Mouse (Mus musculus): ENCODE data around the gene Atp11a.
A peak's percentile ranks its signal among the peaks of the same experiment; 100 is the strongest.

Gene Atp11a

DNA sequence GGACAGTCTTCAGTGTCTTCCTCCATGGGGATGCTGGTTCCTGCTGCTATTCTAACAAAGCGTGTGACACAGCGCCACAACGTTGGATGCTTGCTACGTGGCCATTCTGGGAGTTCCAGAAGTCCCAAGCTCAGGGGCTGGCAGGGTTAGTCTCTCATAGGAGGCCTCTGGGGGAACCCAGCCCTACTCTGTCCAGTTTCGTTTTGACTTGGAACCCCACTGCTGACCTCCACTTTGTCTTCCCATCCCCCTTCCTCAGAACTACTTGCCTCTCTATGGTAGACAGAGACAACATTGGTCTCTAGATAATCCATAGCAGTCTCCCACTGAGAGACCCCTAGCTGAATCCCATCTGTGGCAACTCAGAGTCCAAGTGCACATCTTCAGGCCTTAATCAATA, 149.8 kb downstream of the Atp11a start:
- DNase-seq (ENCODE audit: low spot score) = no peak

DNA sequence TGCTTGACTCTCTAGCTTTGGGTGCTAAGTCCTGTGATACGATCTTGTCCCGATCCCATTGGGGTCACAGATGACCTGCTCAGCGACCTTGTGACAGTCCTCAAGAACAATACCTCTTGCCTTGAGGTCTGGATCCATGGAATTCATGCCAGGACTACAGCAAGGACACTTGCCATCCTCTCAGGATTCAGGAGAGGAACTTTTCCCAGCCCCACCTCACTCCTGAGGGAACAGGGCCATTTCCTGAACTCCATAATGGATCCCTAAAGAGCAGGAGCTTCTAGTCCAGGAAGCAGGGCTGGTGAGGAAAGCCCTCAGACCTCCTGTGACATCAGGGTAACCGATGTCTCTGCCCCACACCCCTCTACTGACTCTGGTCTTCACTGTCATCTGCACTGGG, 150.9 kb downstream of the Atp11a start:
- DNase-seq (ENCODE audit: low spot score) = no peak

DNA sequence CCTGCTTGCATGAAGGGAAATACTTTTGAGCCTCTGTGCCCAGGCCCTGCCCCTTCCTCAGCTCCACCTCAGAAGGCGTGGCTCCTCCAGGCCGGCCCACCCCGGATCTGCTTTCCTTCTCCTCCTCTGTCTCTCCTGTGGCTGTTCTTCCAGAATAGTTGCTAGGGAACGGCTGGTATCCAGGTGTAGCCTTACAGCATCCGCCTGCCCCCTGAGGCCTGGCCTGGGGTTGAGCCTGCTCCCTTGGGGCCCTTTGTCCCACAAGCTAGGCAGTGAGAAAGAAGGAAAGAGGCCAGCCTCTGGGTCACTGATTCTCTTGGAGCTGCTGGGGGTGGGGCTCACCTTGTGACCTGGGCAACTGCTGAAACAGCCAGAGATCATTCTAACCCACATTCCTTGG, 155.2 kb downstream of the Atp11a start:
- peak; percentile 22 for DNase-seq (ENCODE audit: low spot score)

DNA sequence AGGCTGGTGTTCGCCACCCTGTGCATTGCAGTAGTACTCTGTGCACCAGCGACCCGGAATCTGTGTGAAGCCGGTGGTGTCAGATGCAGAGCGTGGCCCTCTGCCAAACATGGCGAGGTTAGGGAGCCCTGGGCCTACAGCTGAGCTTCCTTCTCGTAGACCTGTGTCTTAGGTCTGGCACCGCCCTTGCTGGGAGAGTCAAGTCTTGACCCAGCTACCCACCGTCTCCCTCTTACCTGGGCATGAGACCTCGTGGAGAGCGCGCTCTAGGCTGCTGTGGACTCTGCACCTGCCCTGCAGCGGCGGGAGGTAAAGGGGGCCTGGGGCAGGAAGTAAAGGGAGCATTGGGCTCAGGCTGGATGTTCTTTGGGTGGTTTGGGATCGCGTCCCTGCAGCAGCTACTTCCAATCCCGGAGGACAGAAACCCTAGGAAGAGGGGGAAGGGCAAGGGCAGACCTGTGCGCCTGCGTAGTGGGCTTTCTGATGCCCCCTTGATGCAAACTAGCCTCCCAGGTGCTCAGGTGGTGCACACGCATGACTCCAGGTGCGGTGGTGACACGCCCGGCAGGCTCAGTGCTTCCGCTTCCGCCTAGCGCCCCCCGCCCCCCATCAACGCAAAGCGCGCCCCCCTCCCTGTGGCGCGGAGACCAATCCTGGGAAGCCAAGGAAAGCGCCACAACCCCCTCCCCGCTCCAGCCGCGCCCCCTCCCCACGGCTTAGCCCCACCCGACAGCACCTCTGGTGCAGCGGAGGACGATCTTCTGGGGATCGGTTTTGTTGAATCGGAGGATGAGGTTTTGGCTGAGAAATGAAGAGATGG, 158.6 kb downstream of the Atp11a start:
- no peak for DNase-seq (ENCODE audit: low spot score)

DNA sequence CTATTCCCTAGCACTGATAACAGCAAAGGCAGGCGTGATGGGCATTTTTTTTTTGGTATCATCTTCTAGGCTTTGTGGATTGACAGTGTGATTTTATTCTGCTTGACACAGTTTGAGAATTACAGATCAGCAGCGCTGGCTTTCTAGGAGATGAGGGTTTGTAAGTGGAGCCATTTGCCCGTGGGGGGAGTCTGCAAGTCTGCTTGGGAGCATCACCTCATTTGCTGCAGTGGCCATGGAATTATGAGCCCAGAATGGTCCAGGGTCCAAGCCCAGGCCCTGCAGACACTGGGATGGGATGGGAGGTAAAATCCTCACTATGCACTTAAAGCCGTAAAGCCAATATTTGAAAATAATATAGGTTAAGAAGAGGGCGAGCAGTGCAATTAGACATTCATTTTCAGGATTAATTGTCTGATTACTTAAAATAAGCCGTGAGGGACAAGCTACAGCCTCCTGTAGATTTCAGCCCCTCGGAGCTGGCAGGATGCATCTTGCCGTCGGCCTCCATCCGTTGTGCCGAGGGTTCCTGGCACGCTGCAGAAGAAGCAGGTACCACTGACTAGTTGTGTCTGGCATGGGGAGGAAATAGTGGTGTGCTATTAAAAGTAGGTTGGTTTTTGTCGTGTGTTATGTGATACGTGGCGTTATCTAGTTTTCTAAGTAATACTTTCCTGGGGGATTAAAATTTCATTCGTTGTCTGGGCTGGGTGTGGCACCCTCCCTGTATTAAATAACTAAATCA, 159.5 kb downstream of the Atp11a start:
- DNase-seq (ENCODE audit: low spot score) = no peak

DNA sequence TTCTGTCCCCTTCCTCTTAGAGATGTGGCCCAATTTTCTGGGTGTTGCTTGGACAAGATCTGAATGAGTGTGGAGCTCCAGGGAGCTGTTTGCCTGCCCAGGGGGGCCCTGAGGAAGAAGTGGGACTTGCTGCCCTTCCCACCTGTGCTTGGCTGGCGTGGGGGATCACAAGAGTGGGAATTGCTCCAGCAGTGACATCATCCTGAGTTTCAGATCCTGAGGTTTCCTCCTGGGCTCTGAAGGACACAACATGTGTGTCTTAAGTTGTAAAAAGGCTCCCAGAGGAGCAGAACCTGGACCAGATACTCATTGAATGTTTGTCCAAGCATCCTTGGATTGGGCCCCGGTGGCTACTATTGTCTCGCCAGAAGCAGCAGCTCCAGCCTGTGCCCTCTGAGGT, 160.2 kb downstream of the Atp11a start:
- DNase-seq (ENCODE audit: low spot score) = no peak

DNA sequence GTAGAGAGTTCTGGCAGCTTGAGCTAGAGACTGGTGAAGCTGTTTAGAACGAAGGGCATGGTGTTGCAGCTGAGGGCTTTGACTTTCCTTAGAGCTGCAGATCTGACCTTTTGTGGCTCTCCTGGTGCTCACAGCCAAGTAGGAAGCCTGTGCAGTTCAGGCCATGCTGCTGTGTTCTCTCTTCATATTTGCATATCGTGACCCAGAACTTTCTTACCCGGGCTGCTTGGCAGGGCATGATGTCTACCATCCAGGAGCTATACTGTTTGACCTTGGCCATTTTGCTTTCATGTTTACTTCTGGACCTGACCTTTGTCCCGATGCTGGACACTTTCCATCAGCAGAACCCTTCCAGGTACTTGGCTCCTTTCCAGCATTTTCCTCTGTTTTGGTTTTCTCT, 161.0 kb downstream of the Atp11a start:
- no peak for DNase-seq (ENCODE audit: low spot score)
